Mouse (Mus musculus): ENCODE measurements at regions not wholly inside any gene's neighbourhood (a gene's known extent, or its start where the extent isn't known, plus 50 kb on each side); places are given as distances from the start of the nearest gene placed in this dataset.

DNA sequence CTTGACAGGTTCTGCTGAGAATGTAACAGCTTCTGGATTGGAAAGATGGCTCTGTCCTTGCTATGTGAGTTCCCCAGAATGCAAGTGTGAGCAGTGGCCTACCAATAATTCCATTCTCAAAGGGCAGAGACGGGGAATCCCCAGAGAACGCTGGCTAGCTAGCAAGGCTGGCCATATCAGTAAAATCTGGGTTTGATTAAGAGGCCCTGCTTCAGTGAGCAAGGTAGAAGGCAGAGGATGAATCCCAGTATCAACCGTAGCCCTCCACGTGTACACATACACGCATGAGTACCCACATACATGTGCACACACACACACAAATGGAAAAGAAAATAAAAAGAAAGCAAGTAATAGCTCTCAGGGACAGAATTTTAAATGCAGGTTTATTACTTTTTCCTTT lies 55.3 kb downstream of the Tril start:
- DNase-seq (ENCODE audit: low spot score) = no peak

DNA sequence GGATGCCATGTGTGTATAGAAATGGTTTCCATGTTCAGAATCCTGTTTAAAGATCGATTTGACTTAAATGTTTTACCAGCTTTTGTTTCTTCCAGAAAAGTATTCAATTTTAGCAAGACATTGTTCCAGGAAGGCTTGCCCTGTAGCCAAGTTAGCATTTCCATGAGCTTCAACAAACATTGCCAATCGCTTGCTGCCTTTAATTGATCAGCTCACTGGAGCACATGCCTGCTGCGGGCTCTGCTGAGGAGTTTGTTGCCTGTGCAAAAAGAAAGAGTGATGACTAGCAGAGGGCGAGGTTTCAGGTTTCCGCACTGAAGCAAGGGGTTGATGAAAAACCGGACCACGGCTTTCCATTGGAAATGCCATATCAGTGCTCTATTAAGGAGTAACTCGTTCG lies 58.0 kb downstream of the Tril start:
- no peak for DNase-seq (ENCODE audit: low spot score)

DNA sequence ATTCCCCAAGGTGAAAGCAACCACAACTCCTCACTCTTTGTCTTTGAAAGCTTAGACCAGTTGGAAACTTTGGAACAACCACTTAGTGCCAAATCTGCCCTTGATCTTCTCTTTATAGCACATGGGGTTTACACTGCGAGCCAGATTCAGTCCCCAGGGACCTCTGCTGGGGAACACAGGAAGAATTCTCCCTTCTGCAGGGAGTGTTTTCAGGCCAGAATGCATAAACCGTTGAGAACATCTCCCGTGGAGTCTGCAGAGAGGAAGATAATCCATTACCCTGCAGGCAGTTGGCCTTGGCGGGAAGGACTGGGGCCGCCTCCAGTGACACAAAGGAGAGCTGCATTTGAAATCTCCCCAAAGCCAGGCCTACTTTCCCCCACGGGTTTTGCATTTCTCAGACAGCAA lies 60.0 kb downstream of the Tril start:
- DNase-seq (ENCODE audit: low spot score) = peak; percentile 29

DNA sequence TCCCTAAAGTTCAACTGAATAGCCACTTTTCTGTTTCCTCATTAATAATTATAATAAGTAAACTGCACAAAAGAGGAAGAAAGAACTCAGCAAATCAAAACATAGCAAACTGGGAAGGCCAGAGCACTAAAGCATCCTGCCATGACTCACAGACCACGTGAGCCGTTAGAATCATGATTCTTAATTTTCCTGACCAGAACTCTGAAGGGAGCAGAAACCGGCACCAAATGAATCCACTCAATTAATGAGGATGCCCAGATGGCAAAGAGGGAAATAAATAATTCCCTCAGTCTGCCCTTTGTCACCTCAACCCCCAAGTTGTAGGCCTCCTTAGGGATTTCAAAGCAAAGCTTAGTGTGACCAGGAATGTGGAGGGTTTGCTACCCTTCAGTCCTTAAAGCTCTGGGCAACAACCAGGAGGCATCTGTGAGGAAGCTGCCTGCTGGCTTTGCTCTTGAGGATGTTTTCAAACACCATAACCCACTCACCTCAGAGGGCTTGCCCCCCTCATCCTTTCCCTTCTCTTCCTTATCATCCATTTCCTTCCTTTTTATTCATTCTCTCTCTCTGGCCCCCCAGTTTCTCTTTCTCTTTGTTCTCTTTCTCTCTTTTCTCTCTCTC lies 60.8 kb downstream of the Tril start:
- DNase-seq (ENCODE audit: low spot score) = no peak

DNA sequence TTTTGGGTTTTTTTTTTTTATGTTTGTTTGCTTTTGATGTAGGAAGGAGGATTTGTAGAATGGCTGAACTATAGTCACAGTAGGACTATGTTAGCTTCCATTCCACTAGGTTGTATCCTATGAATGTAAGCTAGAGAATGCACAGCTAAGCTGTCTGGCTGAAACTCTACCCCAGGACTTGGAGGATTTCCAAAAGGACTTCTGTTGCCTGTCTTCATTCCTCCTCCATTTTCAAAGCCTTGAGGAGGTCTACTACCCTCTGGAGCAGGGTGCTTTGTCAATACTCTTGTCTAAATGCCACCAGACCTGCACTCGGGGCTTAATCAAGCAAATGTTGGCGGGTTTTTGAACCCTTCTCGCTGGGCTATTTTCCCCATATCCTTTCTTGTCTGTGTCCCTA lies 66.3 kb downstream of the Tril start:
- DNase-seq (ENCODE audit: low spot score) = no peak

DNA sequence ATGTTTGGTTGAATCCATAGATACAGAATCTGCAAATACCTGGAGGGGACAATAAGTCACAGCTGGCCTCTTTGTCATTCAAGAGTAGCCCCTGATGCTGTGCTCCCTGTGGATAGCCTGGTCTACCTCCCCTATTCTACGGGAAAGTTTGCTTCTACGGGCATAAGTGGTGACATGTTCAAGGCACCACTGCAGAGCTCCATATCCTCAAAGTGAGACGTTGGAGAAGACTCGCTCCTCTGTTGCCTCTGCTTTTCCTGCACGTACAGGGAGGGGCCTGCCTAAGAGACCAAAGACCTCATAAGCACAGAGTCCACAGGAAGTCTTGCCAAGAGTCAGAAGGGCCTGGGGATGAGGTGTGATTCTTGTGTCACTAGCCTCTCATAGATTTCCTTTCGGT lies 70.1 kb downstream of the Tril start:
- DNase-seq (ENCODE audit: low spot score) = no peak

Measured in urinary bladder, postnatal 14 days (tissue).